Mouse (Mus musculus): ENCODE data around the gene Frg2f1. TPM values are rescaled to one million over a fixed set of nuclear protein-coding genes. Genes with fewer than 3 reads are reported as not detected.
A peak's percentile ranks its signal among the peaks of the same experiment; 100 is the strongest.
"Not testable (repeated sequence)": the region's sequence is repeated elsewhere in the genome, so short reads cannot be mapped to it uniquely, and the experiment has no call there.

Gene Frg2f1
- polyA plus RNA-seq (2017; shearing (Covaris generic)): 1 to 10 TPM; 2.3 to 5.2 TPM

DNA sequence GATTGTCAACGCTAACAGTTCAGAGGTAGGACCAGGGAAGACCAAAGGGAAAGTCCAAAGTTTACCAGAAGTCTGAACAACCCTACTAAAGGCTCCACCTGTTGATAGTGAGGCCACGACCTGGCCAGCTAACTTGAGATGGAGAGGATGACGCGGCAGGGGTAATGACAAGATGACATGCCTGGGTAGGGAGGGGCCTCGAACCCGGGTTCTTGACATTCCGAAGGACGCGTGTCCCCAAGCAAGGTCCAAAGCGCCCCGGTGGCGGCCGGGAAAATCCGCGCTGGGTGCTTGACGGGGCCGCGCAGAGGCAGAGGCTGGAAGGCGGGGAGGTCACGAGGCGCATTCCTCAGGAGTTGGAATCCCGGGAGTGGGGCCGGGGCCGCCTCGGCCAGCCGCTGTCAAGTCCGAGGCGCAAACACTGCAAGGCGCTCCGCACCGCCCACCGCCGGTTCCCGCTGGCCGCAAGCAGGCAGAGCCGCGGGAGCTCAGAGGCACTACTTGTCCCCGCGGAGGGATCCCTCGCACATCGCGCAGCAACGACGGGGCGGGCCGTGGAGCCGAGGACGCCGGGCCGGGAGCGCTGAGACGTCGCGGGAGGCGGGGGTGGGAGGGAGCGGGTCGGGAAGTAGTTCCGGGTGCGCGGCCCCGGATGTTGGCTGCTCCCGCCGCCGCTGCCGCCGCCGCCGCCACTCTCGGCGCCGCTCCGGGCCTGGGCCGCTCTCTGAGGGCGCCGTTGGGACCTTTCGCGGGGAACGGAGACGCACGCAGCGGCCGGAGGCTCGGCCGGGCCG is at the start of gene Frg2f1:
TSS of gene Frg2f1 (minus strand) at position 499 of the 794 bp plus-strand sequence.
- ATAC-seq: peak; percentile 82

DNA sequence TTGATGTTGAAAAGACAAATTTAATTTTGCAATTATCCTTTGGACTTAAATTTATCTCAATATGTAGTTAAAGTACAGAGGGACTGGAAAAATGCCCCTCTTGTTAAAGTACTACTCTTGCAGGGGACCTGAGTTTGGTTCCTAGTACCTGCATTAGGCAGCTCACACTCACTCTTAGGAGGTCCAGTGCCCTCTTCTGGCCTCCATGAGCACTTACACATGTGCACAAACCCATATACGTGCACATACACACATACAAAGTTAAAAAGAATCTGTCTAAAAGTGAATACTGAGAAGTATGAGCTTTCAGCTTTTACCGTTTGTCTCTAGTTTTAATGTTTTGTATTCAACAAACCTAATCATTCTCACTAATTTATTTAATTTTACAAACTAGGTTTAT is 48.7 kb upstream of the Frg2f1 start:
- no peak for ATAC-seq

DNA sequence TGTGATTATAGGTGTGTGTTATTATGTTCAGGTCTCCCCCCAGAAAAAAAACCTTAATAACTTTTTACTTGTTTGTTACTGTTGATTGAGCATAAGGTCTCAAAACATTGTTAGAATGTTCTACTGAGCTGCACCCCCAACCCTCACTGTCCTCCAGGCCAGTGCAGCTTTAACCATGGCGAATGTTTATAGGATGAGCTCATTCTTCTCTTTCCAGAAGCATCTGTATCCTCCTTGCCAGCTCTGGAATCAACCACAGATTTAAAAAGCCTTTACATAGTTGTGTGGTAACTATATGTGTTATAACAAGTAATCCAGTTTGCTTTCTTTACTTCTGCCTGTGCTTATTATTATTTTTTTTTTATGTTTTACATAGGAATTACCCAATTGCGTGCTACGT is 36.1 kb upstream of the Frg2f1 start:
- no peak for ATAC-seq

DNA sequence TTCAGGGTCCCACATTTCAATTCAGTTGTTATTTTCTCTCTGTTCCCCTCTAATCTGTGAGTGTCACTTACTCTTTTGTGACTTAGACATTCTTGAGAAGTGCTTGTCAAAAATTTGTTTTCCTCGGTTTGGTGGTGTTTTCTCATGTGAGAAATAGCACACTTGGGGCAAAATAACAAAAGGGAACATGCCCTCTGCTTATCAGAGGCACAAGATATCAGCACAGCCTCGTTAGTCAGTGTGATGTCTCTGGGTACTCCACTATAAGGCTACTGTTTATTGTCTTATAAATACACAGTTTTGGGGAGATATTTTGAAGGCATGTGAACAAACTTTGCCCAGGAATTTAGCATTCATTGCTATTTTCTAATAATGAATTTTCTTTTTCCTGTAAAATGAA is 35.2 kb upstream of the Frg2f1 start:
- no peak for ATAC-seq

DNA sequence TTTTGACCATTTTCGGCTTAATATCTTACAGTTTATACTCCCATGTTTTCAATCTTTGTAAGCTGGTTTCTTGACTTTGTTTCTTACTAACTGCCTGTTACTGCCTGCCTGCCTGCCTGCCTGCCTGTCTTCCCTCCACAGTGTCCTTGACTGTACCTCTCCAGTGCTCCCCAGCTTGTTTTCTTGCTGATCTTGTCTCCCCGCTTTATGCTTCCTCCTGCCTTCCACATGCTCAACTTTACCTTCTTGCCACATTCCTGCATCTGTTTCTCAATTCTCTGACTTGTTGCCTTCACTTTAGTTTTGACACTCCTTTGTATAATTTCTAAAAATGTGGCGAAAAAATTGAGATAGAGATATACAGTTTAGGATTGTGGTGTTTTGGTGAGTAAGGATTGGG is 33.4 kb upstream of the Frg2f1 start:
- no peak for ATAC-seq

DNA sequence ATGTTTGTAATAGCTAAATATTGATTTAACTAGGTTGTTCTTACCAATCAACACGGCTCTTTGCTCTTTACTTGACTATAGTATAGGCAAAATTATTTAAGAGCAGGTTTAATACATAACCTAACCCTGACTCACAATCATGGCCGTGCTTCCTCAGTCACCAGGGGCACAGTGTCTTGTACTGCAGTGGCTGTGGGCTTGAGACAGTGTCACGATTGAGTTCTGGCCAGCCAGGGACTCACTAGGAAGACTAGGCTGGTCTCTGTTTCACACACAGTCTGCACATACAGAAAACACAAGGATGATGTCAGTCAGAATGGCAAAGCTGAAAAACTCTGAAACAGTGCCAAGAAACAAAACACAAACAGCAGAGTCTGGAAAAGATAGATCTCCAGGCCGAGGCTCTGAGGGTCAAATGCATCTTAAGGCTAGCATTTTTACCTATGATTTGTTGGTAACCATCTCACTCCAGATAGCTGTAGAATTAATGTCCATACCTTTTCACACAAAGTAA is 27.1 kb upstream of the Frg2f1 start:
- no peak for ATAC-seq

DNA sequence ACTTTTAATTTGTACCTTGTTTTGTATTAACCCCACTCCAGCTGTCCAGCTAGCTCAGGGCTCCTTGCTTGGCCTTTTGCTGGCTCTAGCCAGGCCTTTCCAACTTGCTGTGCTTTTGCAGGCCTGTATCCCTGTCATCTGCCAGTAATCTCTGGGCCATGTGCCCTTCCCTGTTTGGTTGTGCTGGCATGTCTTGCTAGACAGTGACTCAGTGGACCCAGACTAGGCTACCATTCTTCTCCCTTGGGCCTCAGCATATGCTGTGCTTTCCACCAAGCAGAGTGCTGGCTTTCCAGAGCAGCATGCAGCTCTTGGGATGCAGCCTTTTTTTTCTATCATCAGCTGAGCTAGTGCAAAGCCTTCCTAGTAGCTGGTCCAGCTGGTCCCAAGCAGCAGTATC is 23.8 kb upstream of the Frg2f1 start:
- no peak for ATAC-seq

DNA sequence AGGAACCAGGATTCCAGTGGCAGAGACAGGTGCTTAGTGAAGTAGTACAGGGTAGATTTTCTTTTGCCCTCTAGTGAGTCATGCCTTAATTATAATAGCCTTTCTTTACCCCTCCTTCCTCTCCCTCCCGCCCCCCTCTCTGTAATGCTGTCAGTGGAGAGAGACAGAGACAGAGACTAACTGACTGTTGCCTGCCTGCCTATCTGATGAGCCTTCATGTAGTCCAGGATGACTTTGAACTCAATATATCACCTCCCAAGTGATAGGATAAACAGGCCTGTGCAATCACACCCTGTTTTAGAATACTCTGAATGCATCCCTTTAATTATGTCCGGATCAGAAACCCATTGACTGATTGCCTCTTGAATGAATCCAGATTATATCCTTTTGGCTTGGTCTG is 16.1 kb upstream of the Frg2f1 start:
- ATAC-seq: no peak

DNA sequence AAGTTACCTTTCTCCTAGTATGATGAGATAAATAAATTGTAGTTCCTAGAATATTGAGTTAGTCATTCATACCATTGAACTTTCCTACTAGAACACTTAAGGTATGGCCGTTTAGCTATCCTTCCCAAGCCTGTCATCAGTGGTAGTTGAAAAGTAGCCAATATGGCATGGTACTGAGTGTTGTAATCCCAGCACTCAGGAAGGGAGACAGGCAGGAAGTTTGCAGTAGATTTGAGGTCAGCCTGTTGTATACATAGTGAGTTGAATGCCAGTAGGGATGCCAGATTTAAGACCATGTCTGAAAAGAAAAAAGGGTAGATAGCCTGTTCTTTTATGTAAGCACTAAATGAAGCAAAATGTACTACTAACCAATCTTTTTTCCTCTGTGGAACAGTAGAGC is 11.5 kb upstream of the Frg2f1 start:
- no peak for ATAC-seq

DNA sequence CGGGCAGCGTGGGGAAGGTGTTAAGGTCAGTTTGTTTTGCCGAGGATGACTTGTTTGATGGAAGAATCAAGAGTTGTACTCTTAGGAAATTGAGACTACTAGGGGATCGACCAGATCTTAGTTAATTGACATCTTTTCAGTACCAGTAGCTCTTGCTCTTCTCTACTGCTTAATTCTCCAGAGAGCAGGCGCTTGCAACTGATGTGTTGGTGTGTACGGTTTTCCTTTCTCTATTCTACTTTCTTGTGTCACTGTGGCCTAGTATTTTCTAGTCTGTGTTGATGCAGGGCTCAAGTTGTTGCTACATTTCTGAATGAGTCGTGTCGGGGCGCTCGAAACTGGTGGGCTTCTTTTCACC is 1.2 kb upstream of the Frg2f1 start:
- peak; percentile 3 for ATAC-seq

DNA sequence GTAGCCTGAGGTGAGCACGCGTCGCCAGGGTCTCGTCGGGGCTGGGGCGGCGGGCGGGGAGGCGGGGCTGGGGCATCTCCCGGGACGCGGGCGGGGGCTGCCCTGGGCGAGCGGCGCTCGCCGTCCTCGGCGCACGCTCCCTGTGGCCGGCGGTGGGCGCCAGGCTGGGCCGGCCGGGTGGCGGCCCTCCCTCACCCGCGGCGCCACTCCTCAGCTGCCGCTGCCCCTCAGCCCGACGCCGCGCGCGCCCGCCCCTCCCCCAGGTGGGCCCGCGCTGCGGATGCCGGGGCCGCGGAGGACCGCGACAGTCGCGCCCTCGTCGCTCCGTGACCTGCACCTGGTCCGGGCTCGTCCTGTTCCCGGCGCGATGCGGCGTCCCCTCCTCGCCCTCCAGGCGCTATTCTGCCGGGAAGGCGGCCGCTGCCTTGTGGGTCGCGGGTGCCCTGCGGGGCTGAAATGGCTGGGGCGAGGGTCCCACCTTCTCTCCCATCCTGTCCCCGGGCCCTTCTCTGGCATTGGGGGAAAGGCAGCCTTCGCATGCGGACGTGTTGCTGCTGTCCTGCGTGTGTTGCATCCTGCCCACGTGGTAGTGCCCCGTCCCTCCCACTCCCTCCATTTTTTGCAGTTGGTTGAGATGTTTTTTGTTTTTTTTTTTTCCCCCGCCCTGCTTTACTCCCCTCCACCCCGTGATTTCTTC is 655 bp upstream of the Frg2f1 start:
- ATAC-seq: peak; percentile 71

DNA sequence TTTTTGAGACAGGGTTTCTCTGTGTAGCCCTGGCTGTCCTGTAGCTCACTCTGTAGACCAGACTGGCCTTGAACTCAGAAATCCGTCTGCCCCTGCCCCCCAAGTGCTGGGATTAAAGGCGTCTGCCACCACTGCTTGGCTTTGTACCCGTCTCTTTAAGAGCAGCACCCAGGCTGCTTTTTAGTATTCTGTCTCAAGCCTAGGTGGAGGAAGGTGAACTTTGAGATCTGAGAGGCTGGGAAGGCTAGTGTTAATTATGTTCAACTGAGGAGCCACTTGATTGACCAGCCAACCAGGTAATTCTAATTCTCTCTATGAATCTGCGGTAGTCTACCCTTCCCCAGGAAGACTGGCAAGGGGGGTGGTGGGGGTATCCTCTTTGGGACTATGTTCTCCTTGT is 1.9 kb downstream of the Frg2f1 start:
- ATAC-seq: no peak

DNA sequence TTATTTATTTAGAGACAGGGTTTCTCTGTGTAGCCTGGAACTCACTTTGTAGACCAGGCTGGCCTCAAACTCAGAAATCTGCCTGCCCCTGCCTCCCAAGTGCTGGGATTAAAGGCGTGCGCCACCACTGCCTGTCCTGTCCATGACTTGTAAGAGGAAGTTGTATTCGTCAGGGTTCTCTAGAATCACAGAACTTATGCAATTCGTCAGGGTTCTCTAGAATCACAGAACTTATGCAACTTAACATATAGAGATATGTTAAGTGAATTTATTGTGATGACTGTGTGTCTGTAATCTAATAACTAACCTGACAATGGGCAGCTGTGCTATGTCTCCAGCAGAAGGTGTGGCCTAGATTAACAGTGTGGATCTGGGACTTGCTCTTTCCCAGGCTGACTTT is 2.7 kb downstream of the Frg2f1 start, which contains the start of gene Foxj3:
TSS of gene Foxj3 (plus strand) at position 390 of the 400 bp plus-strand sequence.
- not testable (repeated sequence) for ATAC-seq

DNA sequence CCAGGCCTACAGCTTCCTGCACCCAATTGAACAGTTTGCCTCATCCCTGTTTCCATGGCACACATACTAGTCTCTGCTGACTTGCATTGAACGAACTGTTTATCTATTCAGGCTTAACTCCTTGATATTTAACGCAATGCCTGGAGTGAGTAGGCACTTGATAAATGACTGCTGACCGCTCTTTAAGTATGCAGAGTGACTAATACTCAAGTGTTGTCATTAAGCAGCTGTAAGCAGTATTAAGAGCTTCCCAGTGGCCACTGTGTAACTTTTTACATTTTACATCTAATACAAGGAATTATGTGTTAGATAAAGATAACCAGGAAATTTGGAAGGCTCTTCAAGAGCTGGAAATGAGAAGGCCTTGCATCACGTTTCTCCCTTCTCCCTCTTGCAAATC is 4.2 kb downstream of the Frg2f1 start:
- ATAC-seq: no peak

DNA sequence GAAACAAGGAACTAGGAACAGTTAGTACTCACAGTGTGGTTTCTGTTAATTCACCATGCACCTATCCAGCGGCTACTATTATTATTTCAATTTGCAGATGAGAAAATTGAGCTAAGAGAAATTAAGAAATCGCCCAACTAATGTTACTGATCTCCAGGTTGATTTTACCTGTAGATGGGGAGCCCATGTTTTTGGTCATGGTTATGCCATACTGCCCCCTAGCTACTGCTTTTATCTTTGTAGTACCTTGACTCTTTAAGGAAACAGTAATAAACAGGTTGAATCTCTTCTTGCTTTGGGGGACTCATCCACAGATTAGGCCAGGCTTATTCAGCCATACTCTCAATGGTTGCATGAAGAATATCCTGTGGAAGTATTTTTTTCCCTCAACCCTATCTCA is 7.5 kb downstream of the Frg2f1 start:
- peak; percentile 41 for ATAC-seq

DNA sequence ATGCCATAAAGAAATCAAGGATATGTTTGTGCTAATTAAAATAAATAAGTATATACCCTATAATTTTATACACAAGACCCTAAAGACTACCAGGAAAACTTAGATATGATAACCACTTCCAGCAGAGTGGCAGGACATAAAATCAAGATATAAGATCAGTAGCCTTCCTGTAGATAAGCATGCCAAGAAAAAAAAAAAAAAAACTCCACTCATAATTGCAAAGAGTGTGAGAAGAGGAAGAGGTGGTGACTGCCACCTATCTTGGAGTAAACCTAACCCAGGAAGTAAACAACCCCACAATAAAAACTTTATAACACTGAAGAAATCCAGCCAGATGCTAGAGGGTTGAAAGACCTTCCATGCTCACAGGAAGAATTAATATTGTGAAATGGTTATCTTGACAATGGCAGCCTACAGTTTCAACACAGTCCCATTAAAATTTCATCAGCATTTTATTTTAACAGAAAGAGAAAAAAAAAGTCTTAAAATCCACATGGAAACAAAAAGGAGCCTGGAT is 12.9 kb downstream of the Frg2f1 start:
- ATAC-seq: no peak

DNA sequence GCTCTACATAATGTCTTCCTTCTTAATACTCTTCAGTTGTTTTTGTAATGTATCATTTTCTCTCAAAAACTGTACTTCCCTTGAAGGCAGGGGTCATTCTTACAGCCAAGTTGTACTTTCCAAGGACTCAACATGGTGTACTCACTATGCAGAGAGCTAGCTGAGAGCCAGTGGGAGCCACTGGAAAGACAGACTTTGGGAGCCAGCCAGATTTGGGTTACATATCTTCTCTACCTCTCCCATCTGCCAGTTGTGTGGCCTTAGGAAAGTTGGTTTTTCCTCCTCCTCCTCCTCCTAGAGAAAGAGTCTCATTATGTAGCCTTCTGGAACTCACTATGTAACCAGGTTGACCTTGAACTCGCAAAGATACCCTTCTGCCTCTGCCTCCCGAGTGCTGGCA is 14.9 kb downstream of the Frg2f1 start:
- no peak for ATAC-seq

DNA sequence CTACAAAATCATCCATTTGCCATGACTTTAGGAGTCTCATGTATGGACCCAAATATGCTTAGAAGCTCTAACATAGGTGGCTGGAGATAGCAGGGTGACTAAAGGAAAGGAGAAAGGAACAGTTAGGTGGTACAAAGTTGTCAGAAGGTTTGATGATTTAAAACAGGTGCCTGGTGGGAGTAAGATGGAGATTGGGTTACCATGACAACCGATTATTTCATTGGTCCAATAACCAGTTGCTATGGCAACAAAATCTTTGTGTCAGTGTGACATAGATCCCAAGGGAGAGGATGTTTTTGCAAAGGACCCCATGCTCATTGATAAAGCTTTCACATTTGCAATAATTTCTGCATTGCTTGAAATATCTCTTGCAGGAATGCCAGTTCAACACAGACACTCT is 15.3 kb downstream of the Frg2f1 start:
- ATAC-seq: no peak

DNA sequence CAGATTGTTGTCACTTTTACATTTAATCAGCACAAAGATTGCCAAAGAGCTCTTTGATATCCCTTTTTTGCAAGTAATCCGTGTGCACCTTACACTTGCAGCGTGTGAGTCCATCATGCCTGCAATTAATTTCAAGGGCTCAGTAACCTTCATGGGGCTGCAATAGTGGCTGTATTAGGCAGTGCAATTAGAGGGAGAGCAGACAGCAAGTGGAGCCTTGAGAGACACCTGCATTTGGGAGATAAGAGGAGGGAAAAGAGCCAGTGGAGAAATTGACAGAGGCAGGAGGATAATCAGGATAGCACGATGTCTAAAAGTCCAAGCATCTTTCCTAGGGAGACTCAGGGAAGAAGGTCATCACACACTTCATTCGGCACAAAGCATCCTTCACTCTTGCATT is 15.8 kb downstream of the Frg2f1 start:
- ATAC-seq: no peak

DNA sequence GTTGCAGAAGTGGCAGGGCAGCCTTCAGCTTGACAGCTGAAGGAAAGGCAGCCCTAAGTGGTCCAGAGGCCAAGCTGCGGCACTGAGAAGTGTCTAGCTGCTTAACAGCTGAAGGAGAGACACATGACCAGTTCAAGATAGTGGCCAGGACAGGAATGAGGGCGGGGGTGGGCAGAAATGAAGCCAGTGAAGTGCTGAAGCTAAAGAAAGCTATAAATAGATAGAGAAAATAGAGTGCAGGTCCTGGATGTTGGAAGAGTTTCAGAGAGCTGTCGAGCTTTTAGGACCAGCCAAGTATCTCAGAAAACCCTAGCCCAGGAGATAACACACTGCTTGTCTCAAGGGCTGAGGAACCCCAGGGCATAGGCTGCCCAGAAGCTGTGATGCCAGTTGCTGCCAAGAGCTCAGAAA is 26.6 kb downstream of the Frg2f1 start:
- ATAC-seq: no peak

DNA sequence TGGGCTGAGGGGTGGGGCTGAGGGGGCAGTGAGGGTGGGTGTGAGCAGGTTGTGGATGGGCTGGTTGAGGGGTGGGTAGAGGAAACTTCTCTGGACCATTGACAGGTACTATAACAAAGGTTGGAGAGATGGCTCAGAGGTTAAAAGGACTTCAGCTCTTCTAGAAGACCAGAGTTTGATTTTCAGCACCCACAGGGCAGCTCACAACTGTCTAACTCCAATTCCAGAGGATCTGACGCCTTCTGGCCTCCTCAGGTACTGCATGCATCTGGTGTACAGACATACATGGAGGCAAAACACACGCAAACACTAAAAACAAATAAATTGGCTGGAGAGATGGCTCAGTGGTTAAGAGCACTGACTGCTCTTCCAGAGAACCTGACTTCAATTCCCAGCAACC is 27.7 kb downstream of the Frg2f1 start:
- no peak for ATAC-seq

DNA sequence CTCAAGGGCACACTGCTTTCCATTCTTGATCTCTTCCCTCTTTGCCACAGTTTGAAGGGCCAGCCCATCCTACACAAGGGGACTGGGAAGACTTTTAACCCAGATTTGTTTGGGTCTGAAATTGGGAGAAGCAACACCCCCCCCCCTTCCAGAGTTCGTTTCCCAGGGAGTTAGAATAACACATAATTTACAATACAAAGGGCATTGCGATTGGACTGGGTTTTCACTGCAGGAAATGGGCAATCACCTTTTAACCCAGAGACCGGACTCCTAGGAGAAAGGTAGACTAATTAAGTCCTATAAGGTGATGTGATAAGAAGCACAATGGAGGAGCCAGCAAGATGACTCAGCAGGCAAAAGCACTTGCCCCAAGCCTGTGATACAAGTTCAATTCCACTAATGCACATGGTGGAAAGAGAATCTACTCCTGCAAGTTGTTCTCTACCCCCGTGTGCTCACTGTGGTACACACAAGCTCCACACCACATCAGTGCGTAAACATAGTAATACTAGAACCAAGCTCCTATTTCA is 40.9 kb downstream of the Frg2f1 start:
- no peak for ATAC-seq

DNA sequence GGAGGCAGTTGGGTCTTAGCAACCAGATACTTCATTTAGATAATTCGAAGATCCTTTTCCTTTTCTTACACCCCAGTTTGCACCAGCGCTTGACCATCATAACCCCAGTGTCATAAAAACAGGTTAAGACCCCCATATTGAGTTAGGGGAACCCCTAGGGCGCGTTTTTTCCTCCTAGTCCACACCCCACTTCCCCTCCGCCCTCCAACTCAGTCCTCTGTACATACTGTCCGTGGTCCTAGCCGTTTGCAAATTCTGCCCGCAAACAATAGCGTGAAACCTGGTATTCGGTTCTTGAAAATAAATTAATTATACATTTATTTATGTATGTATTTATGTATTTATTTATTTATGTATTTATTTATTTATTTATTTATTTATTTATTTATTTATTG is 46.4 kb downstream of the Frg2f1 start:
- no peak for ATAC-seq

Data from CD4-positive, CD25-positive, alpha-beta regulatory T cell, adult 4 months (primary cell).